Mouse (Mus musculus) embryonic facial prominence, embryonic 15.5 days (tissue): ENCODE measurements around the gene Mlkl. TPM values are rescaled to one million over a fixed set of nuclear protein-coding genes. Genes with fewer than 3 reads are reported as not detected.

Source experiments
- ATAC-seq: fragments of 200-750 bp; cut with Nextera tagmentation; 2 replicates; pipeline ENCODE4 v1.8.0; 2017; ENCODE audit warnings: low read depth, moderate TSS enrichment; ENCODE audit not compliant: insufficient number of reproducible peaks, low FRiP score, low TSS enrichment
- H3K27ac ChIP-seq: fragments of 300-500 bp; sonication (generic); replicated peaks from 2 replicates; pipeline ENCODE4 v1.5.1; 2015; ENCODE audit warnings: mild to moderate bottlenecking, inconsistent platforms
- H3K27me3 ChIP-seq: fragments of 300-500 bp; sonication (generic); 2 replicates; pipeline ENCODE4 v1.6.1; 2015; ENCODE audit warnings: inconsistent platforms
- H3K36me3 ChIP-seq: fragments of 300-500 bp; sonication (generic); 2 replicates; pipeline ENCODE4 v1.6.1; 2015; ENCODE audit warnings: mild to moderate bottlenecking, inconsistent platforms
- H3K4me1 ChIP-seq: fragments of 300-500 bp; sonication (generic); 2 replicates; pipeline ENCODE4 v1.6.1; 2015; ENCODE audit warnings: inconsistent platforms
- H3K4me2 ChIP-seq: fragments of 300-500 bp; sonication (generic); replicated peaks from 2 replicates; pipeline ENCODE4 v1.6.1; 2015; ENCODE audit warnings: mild to moderate bottlenecking, inconsistent platforms
- H3K4me3 ChIP-seq: fragments of 300-500 bp; sonication (generic); replicated peaks from 2 replicates; pipeline ENCODE4 v1.5.1; 2015; ENCODE audit warnings: mild to moderate bottlenecking, inconsistent platforms
- H3K9ac ChIP-seq: fragments of 300-500 bp; sonication (generic); 2 replicates; pipeline ENCODE4 v1.6.1; 2015; ENCODE audit warnings: inconsistent platforms
- H3K9me3 ChIP-seq: fragments of 300-500 bp; sonication (generic); replicated peaks from 2 replicates; pipeline ENCODE4 v1.6.1; 2016; ENCODE audit warnings: inconsistent platforms
- WGBS: fragments of 180-500 bp; shearing (Covaris S2); methylation state at CpG from one replicate; pipeline ENCODE4 v1.1.7; 2015; 5-methylcytosine and 5-hydroxymethylcytosine counted together
- polyA plus RNA-seq: library from polyadenylated mRNA; unstranded; fragments of >200 nt; fragmentation: Nextera tagmentation; extraction: Ambion mirVana; gene quantifications from 2 replicates; pipeline ENCODE4 v1.2.1, GENCODE M21; 2015

Gene Mlkl
- polyA plus RNA-seq, 1 experiment from 2014 or later, result 1.2 TPM

GRCm38 (mm10) chr8:111357433-111357832 lies 19.5 kb upstream of the Mlkl start:
- Histone ChIP-seq H3K4me2 (no peak overlapping the region), H3K9ac (no peak overlapping the region), H3K36me3 (no peaks in the 10 kb centered on the region), H3K27ac (no peak overlapping the region), H3K4me3 (no peak overlapping the region), H3K27me3 (no peaks in the 10 kb centered on the region), H3K9me3 (no peaks in the 10 kb centered on the region), H3K4me1 (no peaks in the 10 kb centered on the region)
- WGBS, result 85% methylated on average over 4 of the region's 4 CpGs
- ATAC-seq, result no peak

DNA sequence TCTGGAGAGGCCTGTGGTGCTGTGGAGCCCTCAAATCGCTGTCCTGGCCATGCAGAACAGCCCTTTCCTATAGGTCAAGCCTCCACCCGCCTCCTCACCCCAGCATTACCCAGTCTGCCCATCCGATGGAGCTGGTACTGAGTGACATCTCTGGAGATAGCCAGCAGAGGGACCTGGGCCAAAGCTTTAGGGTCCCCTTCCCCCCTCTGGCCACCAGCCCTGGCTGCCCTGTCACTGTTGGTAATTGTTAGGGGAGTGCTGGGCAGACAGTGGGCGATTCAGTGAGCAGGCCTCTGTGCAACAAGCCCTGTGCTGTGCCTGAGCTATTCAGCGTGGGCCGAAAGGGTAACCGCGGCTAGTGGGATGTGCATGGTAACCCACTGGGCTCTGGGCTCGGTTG lies 15.5 kb upstream of the Mlkl start:
- Histone ChIP-seq H3K27ac (no peak overlapping the region), H3K36me3 (no peaks in the 10 kb centered on the region), H3K27me3 (no peaks in the 10 kb centered on the region), H3K4me3 (no peak overlapping the region), H3K4me1 (no peaks in the 10 kb centered on the region), H3K4me2 (no peak overlapping the region), H3K9me3 (no peaks in the 10 kb centered on the region), H3K9ac (no peak overlapping the region)
- WGBS, result 82% methylated on average over 9 of the region's 9 CpGs
- no peak for ATAC-seq

DNA sequence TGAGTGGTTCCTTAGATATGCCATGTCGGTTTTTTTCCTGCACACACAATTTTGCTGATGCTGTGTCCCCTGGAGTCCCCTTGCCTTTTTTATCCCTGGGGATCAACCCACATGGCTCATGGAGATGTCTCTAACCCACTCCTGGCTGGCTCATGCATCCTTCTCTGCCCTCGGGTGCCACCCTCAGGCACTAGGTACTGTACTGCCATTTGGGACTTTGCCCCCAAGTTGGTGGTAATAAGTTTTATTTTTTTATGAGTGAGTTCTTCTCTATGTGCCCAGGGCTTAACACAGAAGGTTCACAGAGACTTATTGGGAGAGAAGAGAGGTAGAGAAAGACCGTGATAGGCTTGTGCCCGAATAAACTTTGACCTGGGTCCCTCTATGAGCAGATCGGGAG lies 14.3 kb upstream of the Mlkl start:
- Histone ChIP-seq H3K9me3 (no peaks in the 10 kb centered on the region), H3K27ac (no peak overlapping the region), H3K9ac (no peak overlapping the region), H3K27me3 (no peaks in the 10 kb centered on the region), H3K4me1 (no peaks in the 10 kb centered on the region), H3K36me3 (no peaks in the 10 kb centered on the region), H3K4me3 (no peak overlapping the region), H3K4me2 (no peak overlapping the region)
- WGBS, result 84% methylated on average over 5 of the region's 5 CpGs
- no peak for ATAC-seq

- no peak overlapping the region for H3K9ac ChIP-seq
- H3K36me3 ChIP-seq, result no peaks in the 10 kb centered on the region
- H3K27ac ChIP-seq, result no peak overlapping the region
- no peak for ATAC-seq
- no peak overlapping the region for H3K4me3 ChIP-seq
- H3K4me1 ChIP-seq, result no peaks in the 10 kb centered on the region
- H3K27me3 ChIP-seq, result no peaks in the 10 kb centered on the region
- H3K4me2 ChIP-seq, result no peak overlapping the region
- WGBS, result 84% methylated on average over 6 of the region's 6 CpGs
- no peaks in the 10 kb centered on the region for H3K9me3 ChIP-seq
These were observed 12.6 kb upstream of the Mlkl start for GRCm38 (mm10) chr8:111350577-111350976.

GRCm38 (mm10) chr8:111343225-111343624 lies 5.2 kb upstream of the Mlkl start:
- ATAC-seq, result 0 out of 2 replicates have a peak, but pooled peaks have one; percentile 54
- Histone ChIP-seq H3K9ac (no peak overlapping the region), H3K27ac (no peak overlapping the region), H3K4me2 (no peak overlapping the region), H3K4me1 (no peaks in the 10 kb centered on the region), H3K4me3 (no peak overlapping the region), H3K9me3 (no peaks in the 10 kb centered on the region), H3K36me3 (no peaks in the 10 kb centered on the region), H3K27me3 (peaks cover 11% of the 10 kb centered on the region; the same call in 1 of the 2 replicates)
- 9% methylated on average over 5 of the region's 5 CpGs for WGBS

DNA sequence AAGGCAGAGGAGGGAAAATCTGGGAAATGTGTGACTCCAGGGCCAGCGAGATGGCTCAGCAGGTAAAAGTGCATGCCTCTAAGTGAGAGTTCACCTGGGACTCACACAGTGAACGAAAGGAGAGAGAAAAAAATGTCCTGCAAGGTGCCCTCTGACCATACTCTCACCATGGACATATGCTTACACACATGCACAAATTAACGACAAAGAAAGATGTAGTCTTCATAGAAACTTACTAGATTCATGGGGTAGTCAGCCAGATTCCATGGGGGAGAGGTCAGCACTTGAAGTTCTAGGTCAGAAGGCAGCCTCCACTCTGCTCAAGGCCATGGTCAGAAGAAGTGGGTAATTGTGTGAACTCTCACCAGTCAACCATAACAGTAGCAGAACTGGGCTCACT lies 2.2 kb upstream of the Mlkl start:
- Histone ChIP-seq H3K27ac (no peak overlapping the region), H3K9me3 (no peaks in the 10 kb centered on the region), H3K36me3 (no peaks in the 10 kb centered on the region), H3K9ac (no peak overlapping the region), H3K27me3 (peaks cover 19% of the 10 kb centered on the region), H3K4me1 (0 out of 2 replicates have a peak, but pooled peaks cover 5% of the 10 kb centered on the region), H3K4me2 (no peak overlapping the region), H3K4me3 (no peak overlapping the region)
- no peak for ATAC-seq
- WGBS, result 75% methylated on average over 3 of the region's 3 CpGs

DNA sequence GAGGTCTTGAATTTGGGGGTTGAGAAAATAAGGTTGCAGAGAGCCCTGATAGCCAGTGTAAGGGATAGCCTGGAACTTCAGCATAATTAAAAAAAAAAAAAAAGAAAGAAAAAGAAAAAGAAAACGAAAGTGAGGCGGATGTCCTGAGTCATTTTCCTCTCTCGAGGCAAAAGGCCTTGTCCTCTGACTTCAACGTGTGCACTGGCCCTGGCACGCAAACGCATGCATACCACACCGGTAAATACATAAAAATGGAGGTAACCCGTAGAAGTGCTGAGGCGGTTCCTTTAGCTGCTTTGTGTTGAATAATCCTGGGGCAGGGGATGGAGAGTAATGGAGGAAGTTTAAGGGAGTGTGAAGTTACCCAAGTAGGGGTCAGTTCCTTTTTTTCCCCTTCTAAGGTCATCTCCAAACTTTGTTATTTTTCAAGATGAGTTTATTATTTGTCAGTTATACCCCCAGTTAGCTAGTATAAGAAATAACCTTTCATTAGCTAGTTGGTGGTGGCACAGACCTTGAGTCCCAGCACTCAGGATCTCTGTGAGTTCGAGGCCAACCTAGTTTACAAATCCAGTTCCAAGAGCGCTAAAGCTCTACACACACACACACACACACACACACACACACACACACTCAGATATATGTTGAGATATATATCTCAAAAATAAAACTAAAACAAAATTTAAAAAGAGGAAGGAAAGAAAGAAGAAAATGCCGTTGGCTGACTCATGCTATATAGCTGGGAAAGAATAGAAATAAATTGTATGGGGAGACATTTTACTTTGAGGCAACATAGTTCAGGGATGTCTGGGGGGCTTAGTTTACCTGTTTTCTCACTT lies 612 bp upstream of the Mlkl start:
- H3K4me3 ChIP-seq, result peak overlapping the region; percentile 45
- 0 out of 2 replicates have a peak, but pooled peaks cover 5% of the 10 kb centered on the region for H3K4me1 ChIP-seq
- H3K27me3 ChIP-seq, result peaks cover 19% of the 10 kb centered on the region
- H3K9ac ChIP-seq, result no peak overlapping the region; the same call in 1 of the 2 replicates
- no peaks in the 10 kb centered on the region for H3K36me3 ChIP-seq
- H3K27ac ChIP-seq, result no peak overlapping the region
- 43% methylated on average over 12 of the region's 12 CpGs for WGBS
- no peak for ATAC-seq
- peak overlapping the region; percentile 82 for H3K4me2 ChIP-seq
- no peaks in the 10 kb centered on the region for H3K9me3 ChIP-seq

DNA sequence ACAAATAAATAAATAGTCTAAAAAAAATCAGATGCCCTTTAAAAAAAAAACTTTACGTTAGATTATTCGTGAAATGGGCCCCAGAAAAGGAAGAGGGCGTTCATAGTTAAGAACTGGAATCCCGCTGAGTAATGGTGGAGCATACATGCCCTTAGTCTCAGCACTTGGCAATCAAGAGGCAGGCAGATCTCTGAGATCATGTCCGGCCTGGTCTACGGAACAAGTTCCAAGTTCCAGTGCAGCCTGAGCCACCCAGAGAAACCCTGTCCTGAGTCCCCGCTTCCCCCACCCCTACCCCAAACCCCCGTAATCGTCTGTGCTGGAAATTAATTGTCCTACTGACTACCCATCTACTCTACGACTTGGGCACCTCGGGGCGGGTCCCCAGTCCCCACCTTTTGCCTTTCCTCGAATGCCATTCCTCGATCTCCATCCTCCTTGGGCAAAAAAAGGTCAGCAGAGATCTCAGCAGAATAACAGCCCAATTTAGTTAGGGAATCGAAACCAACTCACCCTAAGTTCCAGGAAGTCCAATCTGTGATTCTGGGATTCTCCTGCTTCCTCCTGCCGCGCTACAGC lies 577 bp downstream of the Mlkl start:
- ATAC-seq, result no peak
- H3K4me3 ChIP-seq, result peak overlapping the region; percentile 45
- H3K4me2 ChIP-seq, result peak overlapping the region; percentile 82
- no peak overlapping the region for H3K9ac ChIP-seq
- 29% methylated on average over 17 of the region's 17 CpGs for WGBS
- no peak overlapping the region for H3K27ac ChIP-seq
- H3K36me3 ChIP-seq, result no peaks in the 10 kb centered on the region
- H3K27me3 ChIP-seq, result peaks cover 19% of the 10 kb centered on the region
- no peaks in the 10 kb centered on the region for H3K9me3 ChIP-seq
- 0 out of 2 replicates have a peak, but pooled peaks cover 5% of the 10 kb centered on the region for H3K4me1 ChIP-seq

DNA sequence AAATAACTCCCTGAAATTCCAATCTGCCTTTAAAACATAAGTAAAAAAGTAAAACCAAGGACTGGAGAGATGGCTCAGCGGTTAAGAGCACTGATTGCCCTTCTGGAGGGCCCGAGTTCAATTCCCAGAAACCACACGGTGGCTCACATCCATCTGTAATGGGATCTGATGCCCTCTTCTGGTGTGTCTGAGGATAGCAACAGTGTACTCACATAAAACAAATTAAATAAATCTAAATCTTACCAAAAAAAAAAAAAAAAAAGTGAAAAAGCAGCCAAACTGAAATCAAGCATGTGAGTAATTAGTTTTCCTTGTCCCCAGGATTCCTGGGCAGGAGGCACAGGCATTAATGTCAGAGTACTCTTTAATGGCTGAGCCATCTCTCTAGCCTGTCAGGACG lies 1.3 kb downstream of the Mlkl start:
- no peak for ATAC-seq
- Histone ChIP-seq H3K27ac (no peak overlapping the region), H3K27me3 (peaks cover 19% of the 10 kb centered on the region), H3K4me2 (no peak overlapping the region), H3K9ac (no peak overlapping the region), H3K4me1 (0 out of 2 replicates have a peak, but pooled peaks cover 5% of the 10 kb centered on the region), H3K36me3 (no peaks in the 10 kb centered on the region), H3K9me3 (no peaks in the 10 kb centered on the region), H3K4me3 (no peak overlapping the region)
- 75% methylated on average over 4 of the region's 4 CpGs for WGBS

- no peak overlapping the region for H3K9ac ChIP-seq
- 73% methylated on average over 6 of the region's 6 CpGs for WGBS
- H3K27me3 ChIP-seq, result no peaks in the 10 kb centered on the region
- H3K36me3 ChIP-seq, result no peaks in the 10 kb centered on the region
- H3K4me1 ChIP-seq, result no peaks in the 10 kb centered on the region
- no peak overlapping the region for H3K27ac ChIP-seq
- no peaks in the 10 kb centered on the region for H3K9me3 ChIP-seq
- no peak overlapping the region for H3K4me3 ChIP-seq
- no peak overlapping the region for H3K4me2 ChIP-seq
- ATAC-seq, result no peak
These were observed 12.7 kb downstream of the Mlkl start for GRCm38 (mm10) chr8:111325222-111325790.

GRCm38 (mm10) chr8:111314729-111315128 lies 23.2 kb downstream of the Mlkl start:
- 88% methylated on average over 12 of the region's 12 CpGs for WGBS
- H3K36me3 ChIP-seq, result no peaks in the 10 kb centered on the region
- ATAC-seq, result no peak

More at GRCm38 (mm10) chr8:111314729-111315128, 23.2 kb downstream of the Mlkl start:
- Histone ChIP-seq H3K4me1 (no peaks in the 10 kb centered on the region), H3K4me2 (no peak overlapping the region), H3K4me3 (no peak overlapping the region), H3K27me3 (no peaks in the 10 kb centered on the region; the same call in 1 of the 2 replicates), H3K27ac (no peak overlapping the region), H3K9ac (no peak overlapping the region), H3K9me3 (no peaks in the 10 kb centered on the region)
